Mouse (Mus musculus) urinary bladder, postnatal 14 days (tissue): ENCODE results near the gene Rcsd1.

Source experiments
- DNase-seq: peaks from one replicate; pipeline ENCODE4 v3.0.0; 2021; ENCODE audit warnings: low spot score

Gene Rcsd1

DNA sequence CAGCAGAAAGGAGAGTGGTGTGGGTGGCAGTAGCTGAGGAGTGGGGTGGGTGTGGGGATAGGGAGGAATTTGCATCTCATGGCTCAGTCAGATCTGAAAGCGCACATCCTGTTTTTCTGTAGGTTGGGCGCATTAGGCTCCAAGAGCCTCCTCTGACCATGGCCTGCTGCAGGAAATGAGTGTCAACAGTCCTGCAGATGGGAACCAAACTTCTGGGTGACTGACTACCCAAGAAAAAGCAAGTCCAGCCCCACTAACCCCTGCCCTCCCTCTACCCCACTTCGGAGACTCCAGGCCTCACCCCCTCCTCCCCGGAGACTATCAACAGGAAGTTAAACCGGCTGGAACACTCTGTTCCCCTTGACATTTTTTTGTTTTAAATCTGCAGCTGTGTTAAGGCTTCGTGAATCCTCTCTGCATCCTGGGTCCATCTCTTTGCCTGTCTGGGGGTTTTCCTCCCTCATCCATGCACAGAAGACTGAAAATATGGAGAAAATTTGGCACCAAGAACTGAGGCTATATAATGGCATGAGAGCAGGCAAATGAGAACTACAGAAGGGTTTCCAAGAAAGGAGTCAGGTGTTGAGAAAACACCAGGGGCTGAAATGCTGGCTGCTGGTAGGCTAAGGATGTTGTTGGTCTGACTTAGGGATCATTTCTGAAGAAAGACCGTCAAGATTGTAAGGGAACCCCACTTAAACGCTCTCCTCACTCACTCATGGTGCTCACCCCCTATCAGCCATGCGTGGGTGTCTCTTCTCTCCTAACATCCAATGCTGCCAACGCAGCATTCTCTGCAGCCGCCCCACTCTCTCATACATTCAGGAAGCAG lies 8.4 kb upstream of the Rcsd1 start:
- DNase-seq, result peak; percentile 49

DNA sequence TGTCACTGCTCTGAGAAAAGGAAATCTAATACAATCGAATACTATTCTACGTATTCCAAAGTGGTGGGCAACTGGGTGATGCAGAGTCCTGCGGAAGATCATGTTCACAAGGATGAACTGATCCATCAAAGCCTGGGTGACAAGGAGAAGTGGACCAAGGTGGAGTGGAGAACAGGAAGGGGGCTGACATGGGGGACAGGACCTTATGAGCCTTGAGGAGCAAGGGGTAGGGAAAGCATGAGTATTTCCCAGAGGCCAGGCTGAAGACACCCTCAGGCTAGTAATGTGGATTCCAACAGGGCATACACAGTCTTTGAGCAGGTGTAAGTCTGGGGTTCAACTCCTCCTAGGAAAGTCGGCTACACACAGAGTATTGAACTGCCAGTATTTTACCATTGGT lies 6.9 kb upstream of the Rcsd1 start:
- no peak for DNase-seq

DNA sequence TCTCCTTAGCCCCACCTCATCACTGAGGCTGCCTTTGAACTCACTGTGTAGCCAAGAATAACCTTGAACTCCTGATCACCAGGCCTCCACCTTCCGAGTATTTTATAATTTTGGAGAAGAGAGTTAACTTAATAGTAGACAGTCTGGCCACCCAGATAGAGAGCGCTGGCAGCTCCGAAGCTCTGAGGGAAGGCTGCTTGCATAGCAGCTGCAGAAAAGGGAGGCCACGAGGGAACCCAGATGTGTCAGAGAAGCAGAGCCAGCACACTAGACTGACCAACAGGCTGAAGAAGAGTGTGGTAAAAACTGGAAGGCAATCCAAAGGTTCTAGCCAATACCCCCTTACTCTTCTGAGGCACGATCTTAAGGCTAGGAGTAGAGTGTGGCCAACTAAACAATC lies 4.2 kb upstream of the Rcsd1 start:
- no peak for DNase-seq

DNA sequence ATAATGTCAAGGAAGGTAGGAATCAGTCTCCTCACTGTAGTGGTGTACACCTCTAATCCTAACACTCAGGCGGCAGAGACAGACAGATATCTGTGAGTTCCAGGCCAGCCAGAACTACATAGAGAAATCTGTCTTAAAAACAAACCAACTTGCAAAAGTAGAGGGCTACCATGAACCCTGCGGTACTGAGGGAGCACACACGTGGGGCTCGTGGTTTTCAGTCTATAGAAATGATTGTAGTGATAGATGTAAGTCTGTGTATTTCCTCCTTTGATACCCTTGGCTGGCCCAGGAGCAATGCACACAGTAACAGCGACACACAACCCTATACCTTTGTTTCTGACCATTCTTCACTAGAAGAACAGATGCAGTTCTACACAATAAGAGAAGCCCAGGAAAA lies 2.4 kb upstream of the Rcsd1 start:
- no peak for DNase-seq

DNA sequence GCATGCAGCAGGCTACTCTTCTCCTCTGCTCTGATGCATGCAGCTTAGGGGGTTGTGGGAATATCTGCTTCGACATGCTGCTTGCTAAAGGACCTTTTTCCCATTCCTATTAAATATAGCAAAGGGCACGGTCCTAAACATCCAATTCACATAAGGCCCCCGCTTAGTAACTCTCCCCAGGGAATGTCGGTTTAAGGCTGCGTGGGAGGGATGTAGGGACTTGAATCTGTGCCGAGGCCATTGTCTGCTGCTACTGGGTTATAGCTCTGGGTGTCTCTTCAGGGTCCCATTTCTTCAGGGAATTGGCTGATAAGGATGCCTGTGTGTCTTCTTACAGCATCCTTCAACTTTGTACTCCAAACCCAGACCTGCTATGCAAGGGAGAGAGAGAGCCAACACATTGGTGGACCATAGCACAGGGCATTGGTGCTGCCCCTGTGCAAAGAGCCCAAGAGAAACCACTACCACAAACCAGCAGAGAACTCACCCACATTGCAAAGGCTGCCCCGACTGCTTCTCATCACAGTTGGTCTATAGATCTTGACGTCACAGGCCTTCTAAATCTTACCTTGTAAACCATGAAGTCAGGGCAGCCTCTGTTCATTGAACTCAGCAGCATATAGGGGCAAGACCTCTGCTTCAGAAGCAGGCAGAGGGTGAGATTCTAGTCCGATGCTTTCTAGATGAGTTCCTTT lies 724 bp downstream of the Rcsd1 start:
- no peak for DNase-seq

DNA sequence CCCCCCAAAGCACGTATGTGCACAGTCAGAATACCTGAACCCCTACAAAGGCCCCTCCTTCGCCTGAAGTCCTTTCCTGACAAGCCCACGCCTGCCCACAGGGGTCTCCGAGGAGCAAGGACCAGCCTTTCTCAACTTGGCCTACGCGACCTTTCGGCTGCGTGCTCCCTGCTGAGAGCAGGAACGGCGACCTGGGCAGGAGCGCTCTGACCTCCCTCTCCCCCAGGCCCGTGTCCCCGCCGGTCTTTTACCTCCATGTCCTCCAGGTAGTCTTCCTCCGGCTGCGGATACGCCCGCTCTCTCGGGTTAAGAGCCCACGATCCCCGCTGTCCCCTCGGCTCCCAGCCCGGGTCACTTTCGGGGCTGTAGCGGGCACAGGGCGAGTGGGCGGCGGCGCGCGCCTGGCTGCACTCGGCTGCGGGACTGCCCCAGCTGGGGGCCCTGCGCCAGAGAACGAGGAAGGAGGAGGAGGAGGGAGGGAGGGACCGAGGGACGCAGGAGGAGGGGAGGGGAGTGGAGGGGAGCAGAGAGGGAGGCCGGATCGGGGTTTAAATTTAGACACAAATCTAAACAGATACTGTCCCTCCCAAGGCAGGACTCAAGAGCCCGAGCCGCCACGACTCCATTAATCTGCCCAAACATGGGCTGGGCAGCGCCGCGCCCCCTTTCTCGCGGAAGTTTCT lies 1.8 kb downstream of the Rcsd1 start:
- peak; percentile 71 for DNase-seq

DNA sequence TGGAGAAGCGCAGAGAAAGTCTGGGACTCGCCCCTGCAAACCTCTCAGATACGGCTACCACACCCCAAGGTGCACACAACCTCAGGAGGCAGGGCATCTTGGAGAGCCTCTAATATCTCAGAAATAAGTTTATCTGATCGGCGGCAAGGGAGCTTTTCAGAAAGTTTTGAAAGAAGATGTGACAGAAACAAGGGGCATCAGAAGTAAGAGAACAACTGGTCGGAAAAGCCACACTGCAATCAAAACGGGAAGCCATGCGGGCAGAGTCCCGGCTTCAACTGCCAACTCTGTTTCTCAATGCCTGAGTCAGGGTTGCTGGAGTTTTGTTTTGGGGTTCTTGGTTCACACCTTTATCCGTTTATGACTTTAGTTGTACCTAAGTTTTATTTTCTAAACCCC lies 2.3 kb downstream of the Rcsd1 start:
- DNase-seq, result no peak

DNA sequence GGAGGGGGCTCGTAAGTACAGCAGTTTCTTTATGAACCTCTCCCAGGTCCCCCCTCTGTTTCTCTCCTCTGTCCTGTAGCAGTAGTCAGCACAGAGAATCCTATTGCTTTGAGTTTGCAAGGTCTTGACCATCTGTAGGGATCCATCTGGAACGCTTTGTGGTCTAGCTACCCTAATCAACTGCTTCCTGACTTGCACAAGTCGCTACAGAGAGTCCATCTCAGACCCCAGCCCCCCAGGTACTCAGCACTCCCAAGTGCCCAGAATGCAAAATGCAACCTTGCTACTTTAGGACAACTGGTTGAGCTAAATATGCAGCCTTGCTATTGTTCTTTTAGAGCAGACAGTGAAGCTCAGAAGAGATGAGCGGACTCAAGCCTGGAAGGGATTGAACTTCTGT lies 3.1 kb downstream of the Rcsd1 start:
- DNase-seq, result no peak

DNA sequence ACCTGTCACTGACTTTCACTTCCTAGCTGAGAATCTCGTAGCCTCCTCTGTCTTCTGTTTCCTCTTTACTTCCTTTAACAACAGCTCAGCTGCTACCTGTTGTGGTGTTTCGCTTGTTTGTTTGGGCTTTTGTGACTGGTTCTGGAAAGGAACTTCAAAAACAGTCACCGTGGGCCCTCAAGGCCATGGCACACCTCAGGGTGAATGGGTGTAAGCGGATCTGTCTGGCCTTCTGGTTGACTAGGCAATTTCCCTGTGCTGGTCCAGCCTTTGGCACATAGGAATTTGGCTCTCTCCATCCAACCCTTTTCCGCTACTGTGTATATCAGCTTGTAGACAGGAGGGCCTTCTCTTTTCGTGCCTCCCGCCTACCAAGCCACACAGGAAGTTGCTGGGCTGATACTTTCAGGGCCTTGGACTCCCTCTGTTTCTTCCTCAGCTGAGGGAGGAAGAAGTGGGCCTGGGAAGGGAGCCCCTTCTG lies 3.6 kb downstream of the Rcsd1 start:
- no peak for DNase-seq

DNA sequence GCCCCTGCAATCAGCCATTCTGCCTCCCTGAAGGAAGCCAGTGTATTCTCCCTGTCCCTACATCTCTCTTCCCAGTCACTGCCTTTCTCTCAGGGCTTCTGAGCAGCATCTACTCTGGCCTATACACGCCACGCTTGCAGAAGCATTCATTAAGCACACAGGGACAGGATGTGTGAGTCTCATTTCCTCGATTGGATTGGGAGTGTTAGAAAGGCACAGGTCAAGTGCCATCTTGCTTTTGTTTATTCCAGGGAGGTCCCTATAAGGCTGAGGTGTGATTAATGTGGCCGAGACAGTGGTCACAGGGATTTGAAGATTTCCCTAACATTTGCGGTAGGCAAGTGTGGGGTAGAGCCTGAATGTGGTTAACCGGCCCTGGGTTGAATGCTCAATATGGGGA lies 4.2 kb downstream of the Rcsd1 start:
- no peak for DNase-seq

DNA sequence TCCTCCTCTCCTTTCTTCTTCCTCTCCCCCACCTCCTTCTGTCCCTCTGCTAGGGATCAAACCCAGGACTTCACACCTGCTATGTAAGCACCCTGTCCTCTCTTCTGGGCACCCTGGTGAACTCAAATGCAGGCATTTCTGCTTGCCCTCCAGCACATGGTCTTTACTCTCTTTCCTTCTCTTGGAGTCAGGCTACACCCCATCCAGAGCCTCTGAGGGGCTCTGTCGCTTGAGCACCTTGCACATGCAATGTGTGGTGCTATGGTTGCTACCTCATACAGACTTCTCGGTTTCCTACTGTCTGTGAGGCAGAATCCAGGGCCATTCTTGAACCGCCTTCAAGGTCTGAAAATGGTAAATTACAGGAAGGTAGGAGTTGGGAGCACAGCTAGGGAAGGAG lies 4.7 kb downstream of the Rcsd1 start:
- DNase-seq, result no peak

DNA sequence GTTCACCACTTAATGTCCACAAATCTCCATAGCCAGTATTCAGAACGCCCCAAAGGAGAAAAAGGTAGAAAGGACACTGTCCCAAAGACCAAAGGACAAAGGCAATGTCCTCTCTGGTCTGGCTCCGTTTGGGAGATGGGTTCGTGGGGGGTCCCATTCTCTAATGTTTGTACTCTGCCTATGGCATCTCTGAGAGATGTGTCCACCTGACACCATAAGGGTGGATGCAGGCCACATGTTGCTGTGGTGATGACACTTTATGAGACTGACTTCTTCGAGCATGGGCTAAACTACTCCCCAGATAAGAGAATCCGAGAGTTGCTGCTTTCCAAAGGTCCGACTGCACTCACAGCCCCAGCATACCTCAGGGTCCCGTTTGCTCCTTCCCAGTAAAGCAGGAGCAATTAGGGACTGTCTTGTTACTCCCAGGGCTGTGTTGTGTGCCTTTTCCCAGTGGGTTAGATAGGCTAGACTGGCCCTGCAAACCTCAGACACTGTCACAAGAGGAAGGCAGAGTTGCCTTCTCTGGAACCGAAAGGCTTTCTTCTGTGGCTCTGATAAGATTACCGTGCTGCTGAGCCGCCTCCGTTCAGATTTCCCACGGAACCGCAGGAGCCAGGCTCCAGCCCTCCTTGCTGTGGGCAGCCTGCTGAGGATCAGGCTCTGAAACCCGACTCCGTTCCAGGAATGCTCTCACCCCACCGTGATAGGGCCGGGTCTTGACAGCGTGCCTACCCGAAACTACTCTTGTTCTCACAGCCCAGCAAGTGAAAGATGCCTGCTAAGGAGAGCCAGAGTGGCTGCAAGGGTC lies 7.1 kb downstream of the Rcsd1 start:
- peak; percentile 22 for DNase-seq

DNA sequence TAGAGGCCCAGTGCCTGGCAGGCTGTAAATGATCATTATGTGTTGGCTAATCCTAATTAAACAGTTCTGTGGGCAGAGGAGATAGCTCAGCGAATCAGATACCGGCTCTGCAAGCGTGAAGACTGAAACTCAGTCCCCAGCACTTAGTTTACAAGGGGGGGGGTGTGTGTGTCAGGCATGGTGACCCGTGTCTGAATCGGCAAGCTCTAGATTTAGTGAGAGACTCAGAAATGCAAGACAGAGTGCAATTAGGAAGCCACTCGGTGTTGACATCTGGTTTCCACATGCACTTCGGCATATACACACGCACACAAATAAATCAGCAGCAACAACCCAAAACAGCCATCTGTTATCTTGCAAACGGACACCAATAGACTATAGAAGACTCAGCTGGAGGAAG lies 8.0 kb downstream of the Rcsd1 start:
- no peak for DNase-seq

DNA sequence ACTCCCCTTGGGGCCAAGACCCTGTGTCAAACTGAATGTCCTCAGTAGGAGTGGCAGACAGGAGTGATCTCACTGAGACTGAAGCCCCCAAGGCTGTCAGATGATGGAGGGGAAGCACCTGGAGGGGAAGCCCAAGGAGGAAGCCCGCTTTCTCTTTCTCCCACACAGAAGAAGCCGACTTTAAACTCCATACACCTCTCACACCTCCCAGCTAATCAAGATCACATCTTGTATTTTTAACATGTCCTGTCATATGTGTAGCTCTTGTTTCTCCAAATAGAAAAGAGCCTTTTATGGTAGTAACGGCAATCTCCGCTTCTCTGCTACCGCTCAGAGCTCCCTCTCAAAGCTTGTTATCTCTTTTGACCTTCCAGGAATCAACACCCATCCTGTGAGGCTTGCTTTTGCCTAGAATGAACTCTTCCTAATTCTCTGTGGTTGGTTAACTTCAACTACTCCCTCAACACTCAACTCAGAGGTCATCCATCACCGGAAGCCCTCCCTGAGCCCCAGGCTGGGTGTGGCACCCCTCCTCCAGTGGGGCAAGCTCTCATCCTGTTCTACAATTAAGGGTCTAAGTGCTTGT lies 8.5 kb downstream of the Rcsd1 start:
- DNase-seq, result no peak

DNA sequence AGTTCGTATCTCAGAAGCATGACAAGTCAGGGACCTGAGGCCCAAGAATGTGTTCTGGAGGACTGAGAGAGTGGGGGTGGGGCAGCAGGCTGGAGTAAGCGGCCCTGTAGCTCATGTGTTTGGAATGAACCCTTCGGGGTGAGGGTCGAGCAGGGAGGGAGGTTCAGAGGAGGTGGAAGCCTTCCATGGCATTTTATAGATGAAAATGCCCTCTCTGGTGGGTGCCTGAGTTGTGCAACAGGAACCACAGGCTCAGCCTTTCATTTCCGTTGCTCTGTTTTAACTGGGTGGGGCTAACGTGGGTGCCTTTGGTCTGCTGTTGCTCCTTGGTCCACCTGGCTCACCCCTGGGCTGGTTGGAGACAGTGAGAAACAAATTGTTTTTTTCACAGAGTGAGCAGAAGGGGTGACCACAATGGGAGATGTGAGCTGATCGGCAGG lies 9.2 kb downstream of the Rcsd1 start:
- no peak for DNase-seq

DNA sequence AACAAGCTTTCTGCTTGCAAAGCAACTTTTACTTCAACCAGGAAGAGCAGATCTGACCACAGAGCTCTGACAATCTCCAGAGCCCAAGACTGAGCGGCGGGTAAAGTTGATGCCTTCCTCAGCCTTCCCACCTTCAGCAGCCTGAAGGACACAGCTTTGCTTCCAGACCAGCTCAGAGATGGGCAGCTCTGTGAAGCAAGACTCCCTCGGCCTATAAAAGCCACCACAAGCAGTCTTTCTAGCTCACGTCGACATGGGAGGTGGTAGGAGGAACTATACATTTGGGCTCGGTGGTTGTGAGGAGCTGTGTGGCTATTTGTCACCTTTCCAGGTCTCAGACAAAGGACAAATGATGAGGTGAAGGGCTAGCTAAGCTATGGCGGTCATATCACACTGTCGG lies 11.9 kb downstream of the Rcsd1 start:
- no peak for DNase-seq

DNA sequence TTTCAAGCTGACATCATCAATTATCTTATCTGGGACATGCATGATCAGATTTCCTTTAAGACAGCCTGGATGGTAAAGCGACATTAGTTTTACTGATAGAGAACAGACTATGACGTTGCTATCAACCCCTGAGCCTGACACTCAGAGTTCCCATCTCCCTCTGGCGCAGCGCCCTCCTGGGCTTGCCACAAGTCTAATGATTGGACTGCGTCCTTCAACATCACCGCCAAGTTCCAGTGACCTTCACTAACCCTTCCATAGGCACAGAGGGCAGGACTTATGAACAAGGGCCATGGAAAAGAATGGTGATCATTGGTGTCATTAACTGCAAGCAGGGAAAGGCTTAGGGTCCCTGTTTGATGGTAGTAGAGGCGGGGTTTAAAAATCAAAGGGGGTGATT lies 12.7 kb downstream of the Rcsd1 start:
- DNase-seq, result no peak

DNA sequence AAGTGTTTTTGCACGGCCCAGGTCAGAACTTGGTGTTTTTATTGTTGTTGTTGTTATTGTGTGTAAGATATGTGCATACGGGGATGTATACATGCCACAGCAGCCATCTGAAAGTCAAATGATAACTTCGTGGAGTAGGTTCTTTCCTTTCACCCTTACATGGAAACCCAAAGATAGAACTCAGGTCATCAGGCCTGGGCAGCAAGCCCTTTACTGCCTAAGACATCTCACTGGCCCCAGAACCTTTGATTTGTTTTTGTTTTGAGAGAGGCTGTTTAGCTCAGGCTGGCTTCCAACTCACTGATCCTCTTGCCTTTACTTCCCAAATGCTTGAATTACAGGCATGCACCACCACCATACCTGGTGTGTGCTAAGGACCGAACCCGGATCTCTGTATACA lies 13.5 kb downstream of the Rcsd1 start:
- DNase-seq, result no peak

DNA sequence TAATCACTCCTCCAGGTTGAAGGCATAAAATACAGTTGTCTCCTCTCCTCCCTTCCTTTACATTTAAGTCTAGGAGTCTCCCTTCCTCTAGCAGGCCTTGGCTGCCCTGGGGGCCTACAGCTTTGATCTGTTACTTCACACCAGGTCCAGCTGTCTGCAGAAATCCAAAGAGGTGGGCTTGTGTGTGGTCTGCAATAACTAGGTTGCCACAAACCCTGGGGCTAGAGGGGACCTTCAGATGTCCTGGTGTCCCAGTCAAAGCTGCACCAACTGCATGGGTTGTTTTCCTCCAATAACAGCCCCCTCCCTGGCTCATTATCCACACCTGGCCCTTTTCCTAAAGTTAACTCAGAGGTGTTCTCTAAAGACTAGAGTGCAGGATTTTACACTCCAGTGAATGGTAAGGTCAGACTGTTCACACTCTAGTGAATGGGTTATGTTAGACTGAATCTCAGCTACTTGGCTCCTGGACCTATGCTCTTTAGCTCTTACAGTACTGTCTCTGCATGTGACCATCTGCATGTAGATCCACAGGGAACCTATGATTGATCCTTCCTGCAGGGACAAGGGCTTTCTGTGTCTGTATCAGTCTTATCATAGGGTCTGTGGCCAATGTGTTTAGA lies 14.1 kb downstream of the Rcsd1 start:
- no peak for DNase-seq

DNA sequence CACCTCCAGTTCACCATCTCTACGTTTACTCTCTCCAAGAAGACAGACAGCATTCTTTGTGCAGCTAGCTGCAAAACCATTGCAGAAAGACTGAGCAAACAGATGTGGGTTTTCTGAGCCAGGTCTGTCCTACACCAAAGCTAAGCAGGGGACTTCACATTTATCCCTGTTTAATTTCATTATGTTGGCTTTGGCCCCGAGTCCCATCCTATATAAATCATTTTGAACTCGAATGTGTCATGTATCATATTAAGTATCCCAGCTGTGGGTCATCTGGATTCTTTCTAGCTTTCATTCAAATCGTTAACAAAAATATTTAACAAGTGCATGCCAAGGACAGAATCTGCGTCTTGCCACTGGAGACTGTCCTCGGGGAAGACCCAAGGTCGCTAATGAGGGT lies 15.7 kb downstream of the Rcsd1 start:
- DNase-seq, result no peak

DNA sequence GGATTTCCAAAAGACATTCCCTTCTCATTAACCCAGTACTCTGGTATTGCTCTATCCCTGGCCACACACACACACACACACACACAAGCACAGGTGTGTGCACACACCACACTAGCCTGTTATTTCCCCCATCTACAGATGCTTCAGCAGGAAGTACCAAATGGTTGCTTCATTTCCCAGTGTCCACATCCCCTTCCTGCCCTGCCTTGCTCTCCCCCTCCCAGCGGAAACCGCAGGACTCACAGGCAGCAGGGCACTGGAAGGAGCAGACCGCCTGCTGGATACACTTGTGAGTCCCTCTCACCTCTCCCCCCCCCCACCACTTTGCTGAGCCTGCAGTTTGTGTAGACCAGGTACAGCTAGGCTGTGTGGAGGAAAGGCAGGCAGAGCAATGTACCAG lies 18.0 kb downstream of the Rcsd1 start:
- DNase-seq, result no peak
